Mouse (Mus musculus) cerebellum, adult 9-11 months (tissue): Measurements from ENCODE around the gene Akr1c13.

Source experiments
- DNase-seq: peaks from one replicate; pipeline ENCODE4 v3.0.0; 2022

The Akr1c13 gene

GRCm38 (mm10) chr13:4244861-4245559 lies 54.1 kb downstream of the Akr1c13 start:
- no peak for DNase-seq

- DNase-seq, result no peak
Observed at GRCm38 (mm10) chr13:4249347-4249746, 58.4 kb downstream of the Akr1c13 start.
